Mouse (Mus musculus) liver, embryonic 11.5 days (tissue): Measurements from ENCODE around the gene Cyp4x1. TPM values are rescaled to one million over a fixed set of nuclear protein-coding genes. Genes with fewer than 3 reads are reported as not detected.

ENCODE experiments used
- ATAC-seq: fragments of 200-750 bp; cut with Nextera tagmentation; replicated peaks from 2 replicates; pipeline ENCODE4 v1.8.0; 2017; ENCODE audit warnings: moderate number of reproducible peaks, mild to moderate bottlenecking, moderate TSS enrichment, moderate library complexity; ENCODE audit not compliant: low FRiP score
- DNase-seq: peaks from one replicate; pipeline ENCODE4 v3.0.0-alpha.2; 2017; ENCODE audit warnings: low spot score
- H3K27ac ChIP-seq: fragments of 300-500 bp; sonication (generic); 2 replicates; pipeline ENCODE4 v1.5.1; 2014; ENCODE audit warnings: mild to moderate bottlenecking, low read depth, low read length, control low read depth
- H3K27me3 ChIP-seq: fragments of 300-500 bp; sonication (generic); replicated peaks from 2 replicates; pipeline ENCODE4 v1.6.1; 2014; ENCODE audit warnings: low read length, mixed read lengths; ENCODE audit not compliant: control insufficient read depth, insufficient read depth
- H3K36me3 ChIP-seq: fragments of 300-500 bp; sonication (generic); 2 replicates; pipeline ENCODE4 v1.6.1; 2014; ENCODE audit warnings: mild to moderate bottlenecking, low read length, moderate library complexity, mixed read lengths; ENCODE audit not compliant: control insufficient read depth, insufficient read depth
- H3K4me1 ChIP-seq: fragments of 300-500 bp; sonication (generic); replicated peaks from 2 replicates; pipeline ENCODE4 v1.6.1; 2014; ENCODE audit warnings: low read length, mixed read lengths; ENCODE audit not compliant: control insufficient read depth, insufficient read depth
- H3K4me2 ChIP-seq: fragments of 300-500 bp; sonication (generic); 2 replicates; pipeline ENCODE4 v1.6.1; 2014; ENCODE audit warnings: mild to moderate bottlenecking, control low read depth, moderate library complexity
- H3K4me3 ChIP-seq: fragments of 300-500 bp; sonication (generic); 2 replicates; pipeline ENCODE4 v1.5.1; 2014; ENCODE audit warnings: low read depth, low read length, control low read depth
- H3K9ac ChIP-seq: fragments of 300-500 bp; sonication (generic); 2 replicates; pipeline ENCODE4 v1.6.1; 2014; ENCODE audit warnings: low read depth, low read length, control low read depth
- H3K9me3 ChIP-seq: fragments of 300-500 bp; sonication (generic); 2 replicates; pipeline ENCODE4 v1.6.1; 2016; ENCODE audit warnings: low read length, inconsistent platforms, mixed read lengths; ENCODE audit not compliant: control insufficient read depth
- WGBS: fragments of 180-500 bp; shearing (Covaris S2); extraction: QIAGEN DNeasy Blood & Tissue Kit; methylation state at CpG from one replicate; pipeline ENCODE4 v1.1.7; 2014; 5-methylcytosine and 5-hydroxymethylcytosine counted together
- polyA plus RNA-seq: library from polyadenylated mRNA; unstranded; fragments of >200 nt; fragmentation: Nextera tagmentation; extraction: Ambion mirVana; gene quantifications from 2 replicates; pipeline ENCODE4 v1.2.1, GENCODE M21; 2014

The Cyp4x1 gene
- polyA plus RNA-seq, 1 experiment from 2014 or later = 0.30 TPM

GRCm38 (mm10) chr4:115056371-115056920 lies 77.6 kb downstream of the Cyp4x1 start, which contains the start of gene Tal1:
TSS of gene Tal1 (plus strand) at chr4:115056426.
- WGBS = under 1% methylated on average over 58 of the region's 60 CpGs
- H3K27ac ChIP-seq = peak within 1 kb of the TSS; percentile 98
- peak; percentile 83 for ATAC-seq
- peak within 1 kb of the TSS; percentile 88 for H3K4me2 ChIP-seq
- H3K4me1 ChIP-seq = peaks cover 26% of the 10 kb centered on the region
- H3K27me3 ChIP-seq = peaks cover 35% of the 10 kb centered on the region
- H3K9me3 ChIP-seq = no peaks in the 10 kb centered on the region
- DNase-seq = peak; percentile 83
- H3K9ac ChIP-seq = peak within 1 kb of the TSS; percentile 98
- H3K36me3 ChIP-seq = no peaks in the 10 kb centered on the region
- H3K4me3 ChIP-seq = peak within 1 kb of the TSS; percentile 77

Other genes starting within 250 kb of the Cyp4x1 start
- 0.05 TPM in 1 of 2 replicates, not detected in the other for gene Foxd2, start 225.4 kb downstream of the Cyp4x1 start, polyA plus RNA-seq
- gene Foxe3, start 208.3 kb downstream of the Cyp4x1 start, polyA plus RNA-seq = not detected in 2 replicates
- gene Cmpk1, start 147.0 kb downstream of the Cyp4x1 start, polyA plus RNA-seq = 108 and 109 TPM in 2 replicates
- 16.2 and 20.4 TPM in 2 replicates for gene Stil, start 134.1 kb downstream of the Cyp4x1 start, polyA plus RNA-seq
- gene Tal1, start 77.9 kb downstream of the Cyp4x1 start, polyA plus RNA-seq = 42.7 and 47.6 TPM in 2 replicates
- 24.2 and 25.8 TPM in 2 replicates for gene Pdzk1ip1, start 45.6 kb downstream of the Cyp4x1 start, polyA plus RNA-seq
- gene Cyp4a29, start 107.8 kb upstream of the Cyp4x1 start, polyA plus RNA-seq = not detected in 2 replicates
- not detected in 2 replicates for gene Cyp4a12a, start 164.8 kb upstream of the Cyp4x1 start, polyA plus RNA-seq